Mouse (Mus musculus) bone marrow macrophage, adult 2 months (primary cell): ENCODE data around the gene Gm42878.

Experiments
- CTCF ChIP-seq: IDR thresholded peaks from 2 replicates; pipeline ENCODE4 v1.5.1; 2012; ENCODE audit warnings: low read depth, mild to moderate bottlenecking, low read length, moderate library complexity
- POLR2A ChIP-seq: IDR thresholded peaks from 2 replicates; pipeline ENCODE4 v1.6.1; 2012; ENCODE audit warnings: mild to moderate bottlenecking, low read depth, low read length, borderline replicate concordance

- TF ChIP-seq POLR2A (no peak), CTCF (no peak)
Observed at GRCm38 (mm10) chr5:121566035-121566681, 20.9 kb upstream of the Gm42878 start.
